Mouse (Mus musculus) MEL (cell line): ENCODE data around the gene Tram1l1. TPM values are rescaled to one million over a fixed set of nuclear protein-coding genes. Genes with fewer than 3 reads are reported as not detected.
A peak's percentile ranks its signal among the peaks of the same experiment; 100 is the strongest.
"Not testable (repeated sequence)": the region's sequence is repeated elsewhere in the genome, so short reads cannot be mapped to it uniquely, and the experiment has no call there.

Source experiments
- DNase-seq: peaks from one replicate; pipeline ENCODE4 v3.0.0; 2011; ENCODE audit warnings: low read depth, low spot score
- H3K27ac ChIP-seq: 2 replicates; pipeline ENCODE4 v1.5.1; 2012; ENCODE audit warnings: low read depth, mild to moderate bottlenecking, control low read depth, low read length, moderate library complexity; ENCODE audit not compliant: control insufficient read depth
- H3K27me3 ChIP-seq, 2 experiments: fragments of 150-350 bp in 1 of 2; sonication (generic) in 1 of 2; 2 replicates each; pipeline ENCODE4 v1.6.1; 2012; ENCODE audit warnings: low read length in 2 of 2, mild to moderate bottlenecking in 2 of 2, improper control_type of control experiment in 1 of 2, moderate library complexity in 1 of 2; ENCODE audit not compliant: insufficient read depth in 2 of 2, control insufficient read depth in 1 of 2
- H3K36me3 ChIP-seq, 2 experiments: 2 replicates each; pipeline ENCODE4 v1.6.1; 2012 to 2014; ENCODE audit warnings: low read length in 2 of 2, improper control_type of control experiment in 1 of 2, inconsistent platforms in 1 of 2, mild to moderate bottlenecking in 1 of 2; ENCODE audit not compliant: insufficient read depth in 2 of 2, control insufficient read depth in 1 of 2
- H3K4me1 ChIP-seq, 2 experiments: fragments of 150-350 bp in 1 of 2; sonication (generic) in 1 of 2; 2 replicates each; pipeline ENCODE4 v1.6.1; 2012; ENCODE audit warnings: low read length in 2 of 2, improper control_type of control experiment in 1 of 2, mild to moderate bottlenecking in 1 of 2; ENCODE audit not compliant: insufficient read depth in 2 of 2, control insufficient read depth in 1 of 2
- H3K4me3 ChIP-seq, 2 experiments: fragments of 150-350 bp in 1 of 2; sonication (generic) in 1 of 2; 2 replicates each; pipeline ENCODE4 v1.5.1; 2012; ENCODE audit warnings: low read depth in 2 of 2, low read length in 2 of 2, mild to moderate bottlenecking in 2 of 2, moderate library complexity in 2 of 2, control low read depth in 1 of 2, improper control_type of control experiment in 1 of 2; ENCODE audit not compliant: control insufficient read depth in 1 of 2, insufficient read depth in 1 of 2
- H3K79me2 ChIP-seq: 2 replicates; pipeline ENCODE4 v1.6.1; 2012; ENCODE audit warnings: mild to moderate bottlenecking, low read length, moderate library complexity; ENCODE audit not compliant: control insufficient read depth, poor library complexity, insufficient read depth
- H3K9ac ChIP-seq: 2 replicates; pipeline ENCODE4 v1.6.1; 2012; ENCODE audit warnings: low read depth, mild to moderate bottlenecking, control low read depth, low read length, moderate library complexity; ENCODE audit not compliant: control insufficient read depth, poor library complexity, severe bottlenecking
- H3K9me3 ChIP-seq: fragments of 150-350 bp; sonication (generic); replicated peaks from 2 replicates; pipeline ENCODE4 v1.6.1; 2012; ENCODE audit warnings: mild to moderate bottlenecking, low read length, improper control_type of control experiment, moderate library complexity; ENCODE audit not compliant: insufficient read depth
- CTCF ChIP-seq, 3 experiments: IDR thresholded peaks in 2 of 3; conservative IDR thresholded peaks in 1 of 3; 2 replicates each; pipeline ENCODE4 v1.5.1; 2011 to 2012; ENCODE audit warnings: low read length in 3 of 3, low read depth in 2 of 3, mild to moderate bottlenecking in 2 of 3, improper control_type of control experiment in 1 of 3, inconsistent platforms in 1 of 3, mixed read lengths in 1 of 3, moderate library complexity in 1 of 3; ENCODE audit not compliant: control insufficient read depth in 1 of 3, insufficient read depth in 1 of 3, poor library complexity in 1 of 3, severe bottlenecking in 1 of 3
- KAT2A ChIP-seq: conservative IDR thresholded peaks from 2 replicates; pipeline ENCODE4 v1.6.1; 2012; ENCODE audit warnings: low read depth, low read length, improper control_type of control experiment, inconsistent platforms
- NRF1 ChIP-seq: IDR thresholded peaks from 2 replicates; pipeline ENCODE4 v1.6.1; 2014; ENCODE audit warnings: low read depth, mild to moderate bottlenecking, inconsistent platforms, low read length, improper control_type of control experiment, moderate library complexity; ENCODE audit not compliant: poor library complexity, insufficient read depth, severe bottlenecking
- RAD21 ChIP-seq: IDR thresholded peaks from 2 replicates; pipeline ENCODE4 v1.6.1; 2011; ENCODE audit warnings: mild to moderate bottlenecking, low read depth, low read length, improper control_type of control experiment
- RCOR1 ChIP-seq: IDR thresholded peaks from 2 replicates; pipeline ENCODE4 v1.6.1; 2012; ENCODE audit warnings: low read depth, mild to moderate bottlenecking, inconsistent platforms, low read length, improper control_type of control experiment
- SMC3 ChIP-seq: IDR thresholded peaks from 2 replicates; pipeline ENCODE4 v1.6.1; 2011; ENCODE audit warnings: low read depth, low read length, improper control_type of control experiment
- TCF12 ChIP-seq: IDR thresholded peaks from 2 replicates; pipeline ENCODE4 v1.6.1; 2014; ENCODE audit warnings: low read depth, mild to moderate bottlenecking, inconsistent platforms, low read length, improper control_type of control experiment, moderate library complexity
- ZC3H11A ChIP-seq: IDR thresholded peaks from 2 replicates; pipeline ENCODE4 v1.6.1; 2012; ENCODE audit warnings: low read depth, mild to moderate bottlenecking, inconsistent platforms, low read length, improper control_type of control experiment
- polyA plus RNA-seq, 2 experiments: library from polyadenylated mRNA; stranded (reverse) in 1 of 2; unstranded in 1 of 2; fragments of >175 nt in 1 of 2; fragments of >200 nt in 1 of 2; gene quantifications; 2 replicates each; pipeline versions ENCODE4 v1.2.1 to v1.2.4; 2012; ENCODE audit warnings: low replicate concordance in 2 of 2, low read depth in 1 of 2; ENCODE audit not compliant: insufficient read length in 2 of 2, insufficient read depth in 1 of 2, missing spikeins in 1 of 2
- total RNA-seq: library from RNA; depleted of rRNA; stranded (reverse); fragments of 300-350 nt; gene quantifications from 2 replicates; pipeline ENCODE4 v1.2.3, GENCODE M21; 2012

The Tram1l1 gene
- total and polyA plus RNA-seq, 3 experiments: not detected

DNA sequence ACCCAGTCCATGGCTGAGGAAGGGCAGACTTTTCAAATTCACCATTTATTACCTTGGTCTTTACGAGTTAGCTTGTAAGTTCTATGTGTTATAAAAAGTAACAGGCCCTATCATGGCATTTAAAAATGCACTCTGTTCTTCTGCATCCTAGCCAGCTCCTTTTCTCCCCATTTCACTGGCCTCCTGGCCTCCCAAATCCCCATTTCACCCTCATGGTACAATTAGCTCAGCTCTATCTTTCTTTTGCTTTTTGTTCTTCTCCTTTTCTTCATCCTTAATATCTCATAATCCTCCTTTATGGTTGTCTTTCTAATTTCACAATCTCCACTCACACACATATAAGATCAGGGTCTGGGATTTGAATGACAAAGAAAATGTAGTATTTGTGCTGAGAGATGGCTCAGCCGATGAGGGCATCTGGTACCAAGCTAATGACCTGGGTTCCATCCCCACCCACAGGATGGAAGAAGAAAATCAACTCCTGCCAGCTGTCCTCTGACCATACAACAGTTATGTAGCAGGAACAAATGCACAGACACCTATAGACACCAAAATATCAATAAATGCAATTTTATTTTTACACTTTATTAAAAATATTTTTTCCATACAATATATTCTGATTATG is 48.1 kb upstream of the Tram1l1 start:
- H3K4me3 ChIP-seq: no peak overlapping the region
- H3K9ac ChIP-seq: no peak overlapping the region
- H3K9me3 ChIP-seq: no peaks in the 10 kb centered on the region
- TF ChIP-seq KAT2A (no peak), RAD21 (peak; percentile 1; the same call in 1 of the 2 replicates)
- H3K4me1 ChIP-seq: no peaks in the 10 kb centered on the region
- no peak overlapping the region for H3K27ac ChIP-seq
- no peaks in the 10 kb centered on the region for H3K79me2 ChIP-seq
- DNase-seq: no peak
- H3K27me3 ChIP-seq: no peaks in the 10 kb centered on the region
- no peaks in the 10 kb centered on the region for H3K36me3 ChIP-seq

DNA sequence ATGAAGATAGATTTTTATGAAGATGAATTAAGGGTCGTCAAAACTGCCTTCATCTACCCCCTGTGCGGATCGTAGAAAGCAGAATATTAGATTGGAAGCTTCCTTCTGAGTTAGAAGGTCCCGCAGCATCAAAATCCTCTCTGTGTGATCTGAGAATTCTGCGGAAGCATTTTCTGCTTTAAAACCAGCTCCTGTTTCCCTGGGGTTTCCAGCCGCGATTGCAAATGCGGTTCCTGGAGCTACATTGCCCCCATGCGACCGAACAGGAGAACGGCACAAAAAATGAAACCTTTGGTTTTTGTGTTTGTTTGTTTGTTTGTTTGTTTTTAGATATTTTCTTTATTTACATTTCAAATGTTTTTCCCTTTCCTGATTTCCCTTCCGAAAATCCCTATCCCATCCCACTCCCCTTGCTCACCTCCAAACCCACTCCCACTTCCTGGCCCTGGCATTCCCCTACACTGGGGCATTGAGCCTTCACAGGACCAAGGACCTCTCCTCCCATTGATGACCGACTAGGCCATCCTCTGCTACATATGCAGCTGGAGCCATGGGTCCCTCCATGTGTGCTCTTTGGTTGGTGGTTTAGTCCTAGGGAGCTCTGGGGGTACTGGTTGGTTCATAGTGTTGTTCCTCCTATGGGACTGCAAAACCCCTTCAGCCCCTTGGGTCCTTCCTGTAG is 45.6 kb upstream of the Tram1l1 start:
- not testable (repeated sequence) for H3K27me3 ChIP-seq, H3K27ac ChIP-seq, H3K79me2 ChIP-seq, H3K36me3 ChIP-seq, H3K4me3 ChIP-seq, H3K9ac ChIP-seq, H3K4me1 ChIP-seq, H3K9me3 ChIP-seq
- TF ChIP-seq ZC3H11A: peak; percentile 83
- peak; percentile 39 to 84 (median 83) for TF ChIP-seq CTCF (IDR thresholded peaks at IDR 0.05 in 2 of 3, conservative IDR thresholded peaks at IDR 0.05 in 1 of 3; ENCODE audit: control insufficient read depth in 1 of 3, insufficient read depth in 1 of 3, low read depth in 2 of 3, low read length in 3 of 3, poor library complexity in 1 of 3, severe bottlenecking in 1 of 3)
- TF ChIP-seq SMC3: peak; percentile 88
- peak; percentile 88 for TF ChIP-seq RAD21
- DNase-seq: peak; percentile 45

DNA sequence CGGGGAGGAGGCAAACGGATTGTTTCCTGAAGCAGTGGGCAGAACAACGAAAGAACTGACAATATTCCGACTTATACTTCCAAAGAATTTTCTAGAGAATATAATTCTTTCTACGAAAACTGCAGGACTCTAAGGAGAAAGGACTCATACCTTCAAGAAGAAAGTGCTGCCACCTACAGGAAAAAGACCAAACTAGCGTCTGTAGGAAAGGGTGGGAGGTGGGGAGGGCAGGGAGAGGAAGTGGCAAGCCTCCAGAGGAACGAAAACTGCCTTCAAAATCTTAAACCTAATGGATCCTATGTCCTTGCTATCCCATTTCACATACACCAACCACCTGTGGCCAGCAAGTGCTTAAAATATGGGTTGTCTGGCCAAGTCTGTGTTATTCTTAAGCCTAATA is 31.7 kb upstream of the Tram1l1 start:
- DNase-seq: peak; percentile 8

DNA sequence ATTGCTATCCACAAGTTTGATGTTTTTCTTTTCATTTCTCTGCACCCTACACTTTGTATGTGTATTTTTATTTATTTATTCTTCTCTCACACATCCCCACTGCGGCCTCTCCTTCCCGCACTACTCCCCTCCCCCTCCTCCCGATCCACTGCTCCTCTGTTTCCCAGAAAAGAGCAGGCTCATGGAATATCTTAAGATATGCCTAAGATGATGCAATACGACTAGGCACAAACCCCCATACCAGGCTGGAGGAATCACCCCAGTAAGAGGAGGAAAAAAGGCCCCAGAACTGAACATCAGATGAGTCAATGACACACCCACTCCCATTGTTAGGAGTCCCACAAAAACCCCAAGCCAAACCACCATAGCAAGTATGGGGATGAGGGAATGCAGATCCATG is 1.4 kb upstream of the Tram1l1 start:
- Histone ChIP-seq H3K9ac (no peak overlapping the region), H3K27ac (no peak overlapping the region), H3K36me3 (no peaks in the 10 kb centered on the region), H3K79me2 (no peaks in the 10 kb centered on the region), H3K9me3 (no peaks in the 10 kb centered on the region), H3K4me3 (no peak overlapping the region), H3K4me1 (no peaks in the 10 kb centered on the region), H3K27me3 (no peaks in the 10 kb centered on the region)
- TF ChIP-seq NRF1 (no peak), CTCF (IDR thresholded peaks at IDR 0.05 in 2 of 3, conservative IDR thresholded peaks at IDR 0.05 in 1 of 3; ENCODE audit: control insufficient read depth in 1 of 3, insufficient read depth in 1 of 3, low read depth in 2 of 3, low read length in 3 of 3, poor library complexity in 1 of 3, severe bottlenecking in 1 of 3) (no peak), RCOR1 (no peak), TCF12 (no peak), SMC3 (no peak)
- DNase-seq: no peak

More for the DNA sequence above, 31.7 kb upstream of the Tram1l1 start:
- H3K9me3 ChIP-seq, H3K9ac ChIP-seq, H3K79me2 ChIP-seq, H3K4me1 ChIP-seq, H3K4me3 ChIP-seq, H3K27me3 ChIP-seq, H3K36me3 ChIP-seq, H3K27ac ChIP-seq: not testable (repeated sequence)
- TF ChIP-seq SMC3: peak; percentile 13; the same call in 1 of the 2 replicates
- peak in 2 of 3 experiments; percentile 9 to 26; a peak in 2 of 6 replicates for TF ChIP-seq CTCF (IDR thresholded peaks at IDR 0.05 in 2 of 3, conservative IDR thresholded peaks at IDR 0.05 in 1 of 3; ENCODE audit: control insufficient read depth in 1 of 3, insufficient read depth in 1 of 3, low read depth in 2 of 3, low read length in 3 of 3, poor library complexity in 1 of 3, severe bottlenecking in 1 of 3)
- TF ChIP-seq RAD21: peak; percentile 16
